Mouse (Mus musculus) midbrain, embryonic 13.5 days (tissue): ENCODE measurements at regions not wholly inside any gene's neighbourhood (a gene's known extent, or its start where the extent isn't known, plus 50 kb on each side); places are given as distances from the start of the nearest gene placed in this dataset.

Experiments used
- ATAC-seq: fragments of 200-750 bp; cut with Nextera tagmentation; 2 replicates; pipeline ENCODE4 v1.8.0; 2017; ENCODE audit warnings: mild to moderate bottlenecking, moderate TSS enrichment, moderate library complexity
- H3K27ac ChIP-seq: fragments of 300-500 bp; sonication (generic); 2 replicates; pipeline ENCODE4 v1.5.1; 2015; ENCODE audit warnings: inconsistent platforms, mild to moderate bottlenecking, moderate library complexity
- H3K27me3 ChIP-seq: fragments of 300-500 bp; sonication (generic); 2 replicates; pipeline ENCODE4 v1.6.1; 2015; ENCODE audit warnings: mild to moderate bottlenecking, inconsistent platforms
- H3K36me3 ChIP-seq: fragments of 300-500 bp; sonication (generic); 2 replicates; pipeline ENCODE4 v1.6.1; 2015; ENCODE audit warnings: mild to moderate bottlenecking, inconsistent platforms
- H3K4me1 ChIP-seq: fragments of 300-500 bp; sonication (generic); replicated peaks from 2 replicates; pipeline ENCODE4 v1.6.1; 2015; ENCODE audit warnings: inconsistent platforms
- H3K4me2 ChIP-seq: fragments of 300-500 bp; sonication (generic); replicated peaks from 2 replicates; pipeline ENCODE4 v1.6.1; 2015; ENCODE audit warnings: moderate library complexity, mild to moderate bottlenecking, inconsistent platforms
- H3K4me3 ChIP-seq: fragments of 300-500 bp; sonication (generic); replicated peaks from 2 replicates; pipeline ENCODE4 v1.5.1; 2015; ENCODE audit warnings: mild to moderate bottlenecking, inconsistent platforms
- H3K9ac ChIP-seq: fragments of 300-500 bp; sonication (generic); replicated peaks from 2 replicates; pipeline ENCODE4 v1.6.1; 2015; ENCODE audit warnings: mild to moderate bottlenecking, inconsistent platforms
- H3K9me3 ChIP-seq: fragments of 300-500 bp; sonication (generic); 2 replicates; pipeline ENCODE4 v1.6.1; 2016; ENCODE audit warnings: mild to moderate bottlenecking, inconsistent platforms
- WGBS: fragments of 180-500 bp; shearing (Covaris S2); methylation state at CpG from one replicate; pipeline ENCODE4 v1.1.7; 2015; 5-methylcytosine and 5-hydroxymethylcytosine counted together

- H3K36me3 ChIP-seq: no peaks in the 10 kb centered on the region
- H3K4me3 ChIP-seq: no peak overlapping the region
- no peak for ATAC-seq
- peaks cover under 1% of the 10 kb centered on the region for H3K4me1 ChIP-seq
- H3K4me2 ChIP-seq: no peak overlapping the region
- WGBS: 76% methylated on average over 13 of the region's 13 CpGs
- H3K27me3 ChIP-seq: 0 out of 2 replicates have a peak, but pooled peaks cover 2% of the 10 kb centered on the region
- no peaks in the 10 kb centered on the region for H3K9me3 ChIP-seq
- no peak overlapping the region for H3K27ac ChIP-seq
- H3K9ac ChIP-seq: no peak overlapping the region
Measured at GRCm38 (mm10) chr1:91611281-91611680, 70.9 kb downstream of the Asb1 start.

- H3K4me1 ChIP-seq: no peaks in the 10 kb centered on the region
- H3K9ac ChIP-seq: no peak overlapping the region
- 78% methylated on average over 16 of the region's 16 CpGs for WGBS
- no peak for ATAC-seq
- no peak overlapping the region for H3K27ac ChIP-seq
- H3K36me3 ChIP-seq: no peaks in the 10 kb centered on the region
- no peak overlapping the region for H3K4me3 ChIP-seq
- no peaks in the 10 kb centered on the region for H3K9me3 ChIP-seq
- 0 out of 2 replicates have a peak, but pooled peaks cover 2% of the 10 kb centered on the region for H3K27me3 ChIP-seq
- H3K4me2 ChIP-seq: no peak overlapping the region
Measured at GRCm38 (mm10) chr1:91611694-91612093, 71.3 kb downstream of the Asb1 start.

GRCm38 (mm10) chr1:91612912-91613311 lies 72.6 kb downstream of the Asb1 start:
- Histone ChIP-seq H3K4me3 (no peak overlapping the region), H3K27ac (no peak overlapping the region), H3K36me3 (no peaks in the 10 kb centered on the region), H3K9ac (no peak overlapping the region), H3K4me2 (no peak overlapping the region), H3K9me3 (no peaks in the 10 kb centered on the region), H3K4me1 (no peaks in the 10 kb centered on the region), H3K27me3 (0 out of 2 replicates have a peak, but pooled peaks cover 2% of the 10 kb centered on the region)
- 69% methylated on average over 3 of the region's 3 CpGs for WGBS
- ATAC-seq: no peak

GRCm38 (mm10) chr1:91615396-91615795 lies 75.1 kb downstream of the Asb1 start:
- H3K9me3 ChIP-seq: no peaks in the 10 kb centered on the region
- no peak overlapping the region for H3K4me3 ChIP-seq
- WGBS: 76% methylated on average over 5 of the region's 5 CpGs
- no peak for ATAC-seq
- H3K36me3 ChIP-seq: no peaks in the 10 kb centered on the region
- H3K4me2 ChIP-seq: no peak overlapping the region
- H3K9ac ChIP-seq: no peak overlapping the region
- H3K27ac ChIP-seq: no peak overlapping the region
- H3K4me1 ChIP-seq: no peaks in the 10 kb centered on the region
- no peaks in the 10 kb centered on the region for H3K27me3 ChIP-seq

GRCm38 (mm10) chr1:91618527-91619135 lies 78.3 kb downstream of the Asb1 start:
- H3K9ac ChIP-seq: no peak overlapping the region
- no peaks in the 10 kb centered on the region for H3K4me1 ChIP-seq
- WGBS: 86% methylated on average over 14 of the region's 14 CpGs
- no peak overlapping the region for H3K4me3 ChIP-seq
- ATAC-seq: no peak
- H3K27me3 ChIP-seq: no peaks in the 10 kb centered on the region
- H3K4me2 ChIP-seq: no peak overlapping the region
- no peaks in the 10 kb centered on the region for H3K36me3 ChIP-seq
- no peaks in the 10 kb centered on the region for H3K9me3 ChIP-seq
- H3K27ac ChIP-seq: no peak overlapping the region

- Histone ChIP-seq H3K9me3 (no peaks in the 10 kb centered on the region), H3K4me2 (no peak overlapping the region), H3K9ac (no peak overlapping the region), H3K4me3 (no peak overlapping the region), H3K36me3 (no peaks in the 10 kb centered on the region), H3K4me1 (no peaks in the 10 kb centered on the region), H3K27ac (no peak overlapping the region), H3K27me3 (no peaks in the 10 kb centered on the region)
- no peak for ATAC-seq
- 79% methylated on average over 5 of the region's 5 CpGs for WGBS
Measured at GRCm38 (mm10) chr1:91621141-91621540, 80.8 kb downstream of the Asb1 start.

GRCm38 (mm10) chr1:91622874-91623273 lies 82.5 kb downstream of the Asb1 start:
- Histone ChIP-seq H3K36me3 (no peaks in the 10 kb centered on the region), H3K27me3 (no peaks in the 10 kb centered on the region), H3K9ac (no peak overlapping the region), H3K4me2 (no peak overlapping the region), H3K4me1 (no peaks in the 10 kb centered on the region), H3K9me3 (no peaks in the 10 kb centered on the region), H3K4me3 (no peak overlapping the region), H3K27ac (no peak overlapping the region)
- WGBS: 88% methylated on average over 5 of the region's 5 CpGs
- ATAC-seq: no peak

- no peak overlapping the region for H3K9ac ChIP-seq
- H3K36me3 ChIP-seq: no peaks in the 10 kb centered on the region
- H3K9me3 ChIP-seq: no peaks in the 10 kb centered on the region
- H3K27ac ChIP-seq: no peak overlapping the region
- no peaks in the 10 kb centered on the region for H3K4me1 ChIP-seq
- H3K4me3 ChIP-seq: no peak overlapping the region
- no peak overlapping the region for H3K4me2 ChIP-seq
- H3K27me3 ChIP-seq: no peaks in the 10 kb centered on the region
- ATAC-seq: no peak
- 75% methylated on average over 8 of the region's 8 CpGs for WGBS
Measured at GRCm38 (mm10) chr1:91624028-91624427, 83.7 kb downstream of the Asb1 start.

- no peaks in the 10 kb centered on the region for H3K36me3 ChIP-seq
- no peak overlapping the region for H3K9ac ChIP-seq
- no peak for ATAC-seq
- H3K27ac ChIP-seq: no peak overlapping the region
- H3K4me2 ChIP-seq: no peak overlapping the region
- H3K9me3 ChIP-seq: no peaks in the 10 kb centered on the region
- WGBS: 71% methylated on average over 11 of the region's 11 CpGs
- no peaks in the 10 kb centered on the region for H3K27me3 ChIP-seq
- no peak overlapping the region for H3K4me3 ChIP-seq
- H3K4me1 ChIP-seq: no peaks in the 10 kb centered on the region
Measured at GRCm38 (mm10) chr1:91624531-91625300, 84.4 kb downstream of the Asb1 start.

- WGBS: 82% methylated on average over 11 of the region's 11 CpGs
- Histone ChIP-seq H3K4me3 (no peak overlapping the region), H3K27me3 (no peaks in the 10 kb centered on the region), H3K9ac (no peak overlapping the region), H3K9me3 (no peaks in the 10 kb centered on the region), H3K4me1 (no peaks in the 10 kb centered on the region), H3K27ac (no peak overlapping the region), H3K36me3 (no peaks in the 10 kb centered on the region), H3K4me2 (no peak overlapping the region)
- no peak for ATAC-seq
Measured at GRCm38 (mm10) chr1:91626090-91626489, 85.7 kb downstream of the Asb1 start.

GRCm38 (mm10) chr1:91630206-91630605 lies 89.9 kb downstream of the Asb1 start:
- H3K4me2 ChIP-seq: no peak overlapping the region
- no peaks in the 10 kb centered on the region for H3K4me1 ChIP-seq
- no peak overlapping the region for H3K27ac ChIP-seq
- no peaks in the 10 kb centered on the region for H3K27me3 ChIP-seq
- H3K4me3 ChIP-seq: no peak overlapping the region
- H3K9me3 ChIP-seq: no peaks in the 10 kb centered on the region
- 89% methylated on average over 12 of the region's 12 CpGs for WGBS
- H3K9ac ChIP-seq: no peak overlapping the region
- no peaks in the 10 kb centered on the region for H3K36me3 ChIP-seq
- ATAC-seq: no peak

GRCm38 (mm10) chr1:91630871-91631410 lies 90.6 kb downstream of the Asb1 start:
- no peak for ATAC-seq
- Histone ChIP-seq H3K9me3 (no peaks in the 10 kb centered on the region), H3K4me2 (no peak overlapping the region), H3K27me3 (no peaks in the 10 kb centered on the region), H3K4me1 (no peaks in the 10 kb centered on the region), H3K27ac (no peak overlapping the region), H3K4me3 (no peak overlapping the region), H3K9ac (no peak overlapping the region), H3K36me3 (no peaks in the 10 kb centered on the region)
- WGBS: 91% methylated on average over 6 of the region's 6 CpGs
